Mouse (Mus musculus): ENCODE measurements around the gene Glrx5. TPM values are rescaled to one million over a fixed set of nuclear protein-coding genes. Genes with fewer than 3 reads are reported as not detected.

Gene Glrx5
- total and polyA plus RNA-seq, 3 experiments: 38.5 to 112 (median 79.5) TPM

GRCm38 (mm10) chr12:104983476-104983875, 49.0 kb upstream of the Glrx5 start:
- Histone ChIP-seq H3K9ac (ENCODE audit: insufficient read depth, low read depth) (no peak overlapping the region), H3K79me2 (replicated peaks; ENCODE audit: control insufficient read depth, extremely low read depth, insufficient read depth, poor library complexity, severe bottlenecking) (peaks cover under 1% of the 10 kb centered on the region; the same call in 1 of the 2 replicates), H3K9me3 (replicated peaks; ENCODE audit: low read length) (peaks cover 2% of the 10 kb centered on the region), H3K4me2 (ENCODE audit: insufficient read depth, low read depth, poor library complexity, severe bottlenecking) (no peak overlapping the region), H3K27ac (ENCODE audit: insufficient read depth, low read depth) (no peak overlapping the region), H3K4me1 (ENCODE audit: control insufficient read depth in 1 of 2, insufficient read depth in 2 of 2) (peaks cover 2 to 14% of the 10 kb centered on the region in 2 experiments; a peak in 2 of 4 replicates), H3K4me3 (replicated peaks in 1 of 3; ENCODE audit: low read depth in 2 of 3, low read length in 2 of 3, poor library complexity in 1 of 3) (no peak overlapping the region), H3K27me3 (replicated peaks) (no peaks in the 10 kb centered on the region), H3K36me3 (replicated peaks in 1 of 2; ENCODE audit: control insufficient read depth in 1 of 2, insufficient read depth in 1 of 2, low read length in 1 of 2) (peaks cover 9 to 50% of the 10 kb centered on the region in 2 experiments)
- in situ Hi-C loops (cut with MboI; ENCODE audit: low pct_ligation_motif_present, low pct_unique_long_range_greater_than_20kb, low sequenced_read_pairs) (no loop called here), dilution Hi-C loops (cut with MboI; ENCODE audit: extremely low pct_ligation_motif_present, extremely low pct_unique_long_range_greater_than_20kb, low sequenced_read_pairs) (no loop called here)
- no peak for TF ChIP-seq RCOR1 (conservative IDR thresholded peaks at IDR 0.05; ENCODE audit: low read depth, low read length)
- no peak for TF ChIP-seq ETS1 (conservative IDR thresholded peaks at IDR 0.05; ENCODE audit: low read depth, low read length)
- TF ChIP-seq EP300 (IDR thresholded peaks at IDR 0.05; ENCODE audit: low read length): no peak
- TF ChIP-seq ZMIZ1 (IDR thresholded peaks at IDR 0.05; ENCODE audit: low read depth, low read length): no peak
- no peak for TF ChIP-seq JUN (IDR thresholded peaks at IDR 0.05; ENCODE audit: insufficient read depth, low read depth, low read length)
- no peak for TF ChIP-seq HCFC1 (IDR thresholded peaks at IDR 0.05; ENCODE audit: low read depth, low read length)
- TF ChIP-seq ZC3H11A (IDR thresholded peaks at IDR 0.05; ENCODE audit: low read depth, low read length): no peak
- no peak for TF ChIP-seq NRF1 (IDR thresholded peaks at IDR 0.05; ENCODE audit: low read depth, low read length)
- TF ChIP-seq ZKSCAN1 (IDR thresholded peaks at IDR 0.05; ENCODE audit: borderline replicate concordance, low read depth, low read length): no peak
- TF ChIP-seq TCF12 (IDR thresholded peaks at IDR 0.05; ENCODE audit: low read depth, low read length): no peak
- TF ChIP-seq MEF2A (IDR thresholded peaks at IDR 0.05; ENCODE audit: borderline replicate concordance, low read depth, low read length): no peak
- DNase-seq (ENCODE audit: extremely low read depth): no peak

DNA sequence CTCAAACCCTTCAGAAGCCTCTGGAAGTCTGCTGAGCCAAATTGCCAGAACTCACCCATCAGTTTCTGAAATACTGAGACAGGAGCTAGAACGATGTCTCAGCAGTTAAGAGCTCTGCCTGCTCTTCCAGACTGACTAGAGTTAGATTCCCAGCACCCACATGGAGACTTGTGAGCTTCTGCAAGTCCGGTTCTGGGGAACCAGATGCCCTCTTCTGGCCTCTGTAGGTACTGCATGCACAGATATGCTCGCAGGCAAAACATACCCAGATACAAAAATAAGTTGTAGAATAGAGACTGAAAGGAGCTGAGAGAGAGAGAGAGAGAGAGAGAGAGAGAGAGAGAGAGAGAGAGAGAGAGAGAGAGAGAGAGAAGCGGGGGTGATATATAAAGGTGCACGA, 47.4 kb upstream of the Glrx5 start:
- Histone ChIP-seq H3K27me3 (replicated peaks) (no peaks in the 10 kb centered on the region), H3K36me3 (replicated peaks in 1 of 2; ENCODE audit: control insufficient read depth in 1 of 2, insufficient read depth in 1 of 2, low read length in 1 of 2) (peaks cover 7 to 40% of the 10 kb centered on the region in 2 experiments), H3K4me2 (ENCODE audit: insufficient read depth, low read depth, poor library complexity, severe bottlenecking) (no peak overlapping the region), H3K9me3 (replicated peaks; ENCODE audit: low read length) (peaks cover 2% of the 10 kb centered on the region), H3K4me1 (ENCODE audit: control insufficient read depth in 1 of 2, insufficient read depth in 2 of 2) (peaks cover 4 to 21% of the 10 kb centered on the region in 2 experiments; a peak in 2 of 4 replicates), H3K9ac (ENCODE audit: insufficient read depth, low read depth) (no peak overlapping the region), H3K79me2 (replicated peaks; ENCODE audit: control insufficient read depth, extremely low read depth, insufficient read depth, poor library complexity, severe bottlenecking) (peaks cover 4% of the 10 kb centered on the region), H3K4me3 (replicated peaks in 1 of 3; ENCODE audit: low read depth in 2 of 3, low read length in 2 of 3, poor library complexity in 1 of 3) (no peak overlapping the region), H3K27ac (ENCODE audit: insufficient read depth, low read depth) (no peak overlapping the region)
- in situ Hi-C loops (cut with MboI; ENCODE audit: low pct_ligation_motif_present, low pct_unique_long_range_greater_than_20kb, low sequenced_read_pairs) (no loop called here), dilution Hi-C loops (cut with MboI; ENCODE audit: extremely low pct_ligation_motif_present, extremely low pct_unique_long_range_greater_than_20kb, low sequenced_read_pairs) (no loop called here)
- TF ChIP-seq CTCF (conservative IDR thresholded peaks at IDR 0.05 in 1 of 2, IDR thresholded peaks at IDR 0.05 in 1 of 2; ENCODE audit: low read depth in 2 of 2, low read length in 2 of 2) (peak in 1 of 2 experiments; percentile 38; a peak in 3 of 4 replicates), CHD1 (IDR thresholded peaks at IDR 0.05; ENCODE audit: low read depth, low read length) (no peak), SMC3 (IDR thresholded peaks at IDR 0.05; ENCODE audit: low read depth, low read length) (peak; percentile 22)
- DNase-seq (ENCODE audit: extremely low read depth): no peak

Data from CH12.LX (cell line).